Mouse (Mus musculus) liver, embryonic 14.5 days (tissue): ENCODE results near the gene Fbxl17.

ENCODE experiments used
- CTCF ChIP-seq: IDR thresholded peaks from 2 replicates; pipeline ENCODE4 v1.5.1; 2016; ENCODE audit warnings: antibody characterized with exemption, low read depth, control low read depth
- EP300 ChIP-seq: IDR thresholded peaks from 2 replicates; pipeline ENCODE4 v1.6.1; 2016; ENCODE audit warnings: antibody characterized with exemption, low read depth

DNA sequence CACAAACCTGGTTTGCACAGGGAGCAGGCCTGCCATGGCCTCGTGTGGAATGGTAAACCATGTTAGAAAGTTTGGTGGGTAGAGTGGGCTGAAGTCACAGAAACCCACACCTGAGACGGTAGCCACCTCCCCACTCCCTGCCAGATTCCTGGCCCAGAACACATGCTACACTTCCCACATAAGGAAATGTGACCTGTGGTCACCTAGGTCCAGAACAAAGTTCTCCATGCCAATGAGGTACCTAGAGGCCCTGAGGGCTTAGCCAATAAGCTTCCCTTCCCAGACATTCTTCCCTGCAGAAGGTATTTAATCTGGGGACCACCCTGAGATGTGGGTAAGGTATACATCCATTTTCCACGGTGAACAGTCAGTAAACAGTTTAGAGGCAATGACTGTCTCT is 409.7 kb downstream of the Fbxl17 start:
- no peak for TF ChIP-seq CTCF
- TF ChIP-seq EP300 = no peak
